Mouse (Mus musculus) cerebellum, adult 18-20 months (tissue): ENCODE measurements at regions not wholly inside any gene's neighbourhood (a gene's known extent, or its start where the extent isn't known, plus 50 kb on each side); places are given as distances from the start of the nearest gene placed in this dataset.

Source experiments
- DNase-seq, 2 experiments: peaks; one replicate each; pipeline ENCODE4 v3.0.0; 2021

- DNase-seq: no peak
These were observed 63.1 kb upstream of the S1pr3 start for GRCm38 (mm10) chr13:51345321-51345720.

DNA sequence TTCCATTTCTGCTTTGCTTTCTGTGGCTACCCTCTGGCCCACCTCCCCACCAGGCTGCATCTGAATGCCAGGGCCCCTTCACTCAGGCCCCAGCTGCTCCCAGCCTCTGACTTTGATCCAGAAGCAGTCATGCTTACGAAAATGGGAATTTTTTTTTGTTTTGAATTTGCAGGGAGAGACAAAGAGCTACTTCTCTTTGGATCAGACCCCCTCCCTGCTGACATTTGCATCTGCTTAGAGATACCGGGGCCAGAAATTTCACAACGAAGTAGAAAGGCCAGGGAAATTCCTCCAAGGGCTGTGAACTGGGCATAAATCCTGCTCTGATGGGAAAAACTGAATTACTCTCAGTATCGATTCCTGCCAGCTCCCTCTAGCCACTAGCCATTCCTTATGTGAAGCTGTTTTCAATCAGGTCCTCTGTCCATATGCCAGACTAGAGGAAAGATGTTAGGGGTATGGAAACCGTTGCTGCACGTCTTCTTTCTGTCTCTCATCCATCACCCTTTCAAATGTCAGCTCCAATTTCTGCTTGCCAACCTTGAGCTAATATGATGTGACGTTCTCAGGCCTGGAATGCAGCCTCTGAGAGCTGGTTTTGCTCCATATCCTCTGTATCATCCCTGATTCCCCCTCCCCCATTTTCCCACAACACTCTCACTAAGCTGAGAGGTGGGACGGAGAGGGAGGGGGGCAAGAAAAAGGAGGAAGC lies 62.4 kb upstream of the S1pr3 start:
- no peak for DNase-seq

DNA sequence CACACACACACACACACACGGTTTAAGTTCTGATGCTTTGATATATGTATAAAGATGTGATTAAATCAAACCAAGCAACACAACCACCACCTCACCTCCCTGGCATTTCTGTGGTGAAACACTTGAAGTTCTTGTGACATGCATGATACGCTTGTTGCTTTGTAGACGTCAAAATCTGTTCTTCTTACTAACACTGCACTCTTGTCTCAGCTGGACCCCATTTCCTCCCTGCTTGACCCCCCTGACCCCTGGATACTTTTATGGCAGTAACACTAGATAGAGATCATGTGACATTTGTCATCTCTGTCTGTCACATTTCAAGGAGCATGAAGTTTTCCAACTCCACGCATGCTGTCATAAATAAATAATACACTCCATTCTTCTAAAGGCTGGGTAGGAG lies 59.7 kb upstream of the S1pr3 start:
- no peak for DNase-seq

DNA sequence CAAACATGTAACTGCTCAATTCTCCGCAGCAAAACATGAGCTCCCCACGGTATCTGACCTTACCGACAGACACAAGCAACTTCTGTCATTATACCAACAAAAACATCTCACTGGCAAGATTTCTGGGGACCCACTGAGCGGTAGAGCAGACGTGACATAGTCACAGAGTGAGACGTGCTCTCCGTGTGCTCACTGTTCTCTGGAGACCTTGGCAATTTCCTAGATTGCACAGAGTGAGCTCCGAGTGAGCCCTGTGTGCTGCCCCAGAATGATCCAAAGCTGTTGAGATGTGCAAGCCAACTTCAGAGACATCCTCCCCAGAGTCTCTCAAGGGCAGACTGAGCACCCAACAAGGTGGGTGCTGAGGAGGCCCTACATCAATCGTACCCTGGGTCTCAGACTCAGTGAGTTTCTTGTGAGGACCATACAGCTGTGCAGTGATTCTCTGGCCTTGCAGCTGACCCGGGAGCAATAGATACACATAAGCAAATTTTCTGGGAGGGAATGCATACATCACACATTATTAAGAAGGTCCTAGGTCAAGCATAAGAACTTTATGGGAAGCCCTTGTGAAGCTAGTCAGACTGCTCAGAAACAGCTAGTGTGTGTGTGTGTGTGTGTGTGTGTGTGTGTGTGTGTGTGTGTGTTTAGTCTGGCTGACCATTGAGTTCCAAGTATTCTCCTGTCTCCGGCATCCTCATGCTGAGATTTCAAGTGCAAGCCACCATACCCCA lies 58.5 kb upstream of the S1pr3 start:
- no peak for DNase-seq

DNA sequence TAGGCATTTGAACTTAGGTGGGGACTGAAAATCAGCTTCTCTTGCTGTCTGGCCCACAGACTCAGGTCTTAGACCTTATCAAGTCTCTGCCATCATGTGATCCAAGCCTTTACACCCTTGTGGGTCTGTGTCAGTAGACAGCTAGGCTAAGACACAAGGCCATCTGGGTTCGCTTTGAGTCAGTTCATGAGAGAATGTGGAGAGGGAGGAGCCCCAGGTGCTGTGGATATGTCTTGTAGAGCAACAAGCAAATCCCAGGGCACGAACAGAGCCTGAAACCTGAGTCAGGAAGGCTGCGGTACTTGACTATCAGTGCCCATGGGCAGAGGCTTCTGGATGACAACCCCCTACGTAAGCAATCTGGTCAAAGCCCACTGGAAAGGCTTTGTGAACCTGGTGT lies 55.6 kb upstream of the S1pr3 start:
- no peak for DNase-seq

- no peak for DNase-seq
These were observed 52.9 kb upstream of the S1pr3 start for GRCm38 (mm10) chr13:51355507-51355906.
